ENCODE assay signal across 20 mouse cellular contexts in genomic region chr9:115422786-115423185, GRCm38 (mm10).
DNase-seq lines count a peak whose midpoint lies in the region; ATAC-seq and TF ChIP-seq lines count a peak whose summit lies in the region.
"Had no signal": no experiment of that assay in that cellular context is flagged by ENCODE, and none has a peak within 500 bp of the region (broad histone marks: within the 10 kb centered on the region; RNA-seq: fewer than 3 reads in every experiment).

No protein-coding gene starts in this region.

- ATAC-seq in kidney, postnatal 0 days (replicated peaks; ENCODE audit: low FRiP score, low read depth), result no peak
- ATAC-seq in midbrain, embryonic 11.5 days (ENCODE audit: low FRiP score), result no peak
- no peak for ATAC-seq in midbrain, embryonic 14.5 days (ENCODE audit: low FRiP score, low TSS enrichment)
- ATAC-seq: forebrain, embryonic 16.5 days had no signal

- 0 out of 2 replicates have a peak, but pooled peaks cover 3% of the 10 kb centered on the region for H3K9me3 ChIP-seq in kidney, postnatal 0 days (replicated peaks; ENCODE audit: low read length)
- H3K9me3 ChIP-seq in midbrain, embryonic 11.5 days (ENCODE audit: control insufficient read depth, low read length), result peaks cover 6% of the 10 kb centered on the region; the same call in 1 of the 2 replicates
- H3K9me3 ChIP-seq in midbrain, embryonic 14.5 days (ENCODE audit: control insufficient read depth, low read length), result peaks cover 5% of the 10 kb centered on the region; the same call in 1 of the 2 replicates
- H3K9me3 ChIP-seq: forebrain, embryonic 12.5 days had no signal

- H3K36me3 ChIP-seq in kidney, postnatal 0 days (ENCODE audit: insufficient read depth, low read length), result no peaks in the 10 kb centered on the region
- H3K36me3 ChIP-seq in midbrain, embryonic 11.5 days (ENCODE audit: control insufficient read depth, insufficient read depth, low read length), result no peaks in the 10 kb centered on the region
- H3K36me3 ChIP-seq in midbrain, embryonic 14.5 days (ENCODE audit: control insufficient read depth, insufficient read depth, low read length), result no peaks in the 10 kb centered on the region
- H3K36me3 ChIP-seq: embryonic facial prominence, embryonic 13.5 days; forebrain, embryonic 12.5 days; heart, embryonic 15.5 days; hindbrain, embryonic 10.5 days had no signal

- no peak overlapping the region for H3K27ac ChIP-seq in kidney, postnatal 0 days
- no peak overlapping the region for H3K27ac ChIP-seq in midbrain, embryonic 11.5 days (ENCODE audit: low read depth, low read length)
- no peak overlapping the region for H3K27ac ChIP-seq in midbrain, embryonic 14.5 days (replicated peaks; ENCODE audit: low read depth, low read length)
- H3K27ac ChIP-seq: embryonic facial prominence, embryonic 13.5 days; forebrain, embryonic 12.5 days; heart, adult 2 months; heart, embryonic 15.5 days; hindbrain, embryonic 10.5 days had no signal

- 43% methylated on average over 7 of the region's 7 CpGs for WGBS in kidney, postnatal 0 days
- 90% methylated on average over 7 of the region's 7 CpGs for WGBS in midbrain, embryonic 11.5 days
- 91% methylated on average over 7 of the region's 7 CpGs for WGBS in midbrain, embryonic 14.5 days

- no peak overlapping the region for H3K4me2 ChIP-seq in kidney, postnatal 0 days (ENCODE audit: low read length)
- no peak overlapping the region for H3K4me2 ChIP-seq in midbrain, embryonic 11.5 days
- no peak overlapping the region for H3K4me2 ChIP-seq in midbrain, embryonic 14.5 days (ENCODE audit: low read length)
- H3K4me2 ChIP-seq: embryonic facial prominence, embryonic 13.5 days; forebrain, embryonic 12.5 days; heart, embryonic 11.5 days; heart, embryonic 15.5 days had no signal

- no peak overlapping the region for H3K4me3 ChIP-seq in kidney, postnatal 0 days (replicated peaks; ENCODE audit: low read depth, low read length)
- no peak overlapping the region for H3K4me3 ChIP-seq in midbrain, embryonic 11.5 days (ENCODE audit: low read depth, low read length)
- H3K4me3 ChIP-seq in midbrain, embryonic 14.5 days (replicated peaks; ENCODE audit: low read depth, low read length), result no peak overlapping the region
- H3K4me3 ChIP-seq: embryonic facial prominence, embryonic 13.5 days; forebrain, embryonic 12.5 days; heart, adult 2 months; heart, embryonic 15.5 days; hindbrain, embryonic 10.5 days had no signal

- H3K9ac ChIP-seq in kidney, postnatal 0 days (ENCODE audit: low read depth, low read length), result no peak overlapping the region
- H3K9ac ChIP-seq in midbrain, embryonic 11.5 days (ENCODE audit: low read length), result no peak overlapping the region
- no peak overlapping the region for H3K9ac ChIP-seq in midbrain, embryonic 14.5 days (replicated peaks; ENCODE audit: low read length)
- H3K9ac ChIP-seq: embryonic facial prominence, embryonic 13.5 days; forebrain, embryonic 12.5 days; heart, embryonic 15.5 days had no signal

- DNase-seq in kidney, postnatal 0 days (ENCODE audit: low spot score), result peak; percentile 66
- no peak for DNase-seq in kidney, postnatal 36 days
- peak; percentile 56 for DNase-seq in midbrain, embryonic 11.5 days (ENCODE audit: low spot score, missing footprints)
- no peak for DNase-seq in midbrain, embryonic 14.5 days
- peak; percentile 60 for DNase-seq in lung, postnatal 36 days
- DNase-seq in left cerebral cortex, adult 11 months (ENCODE audit: low spot score), result no peak
- no peak for DNase-seq in heart, adult 11 months
- DNase-seq: adrenal gland, postnatal 25 days; cerebellum, adult 18-20 months; cerebellum, adult 9-11 months; cerebellum, postnatal 36 days; gastrocnemius, postnatal 10 days; heart, adult 2 months; heart, postnatal 14 days had no signal

- H3K4me1 ChIP-seq in kidney, postnatal 0 days (replicated peaks; ENCODE audit: insufficient read depth, low read length), result no peaks in the 10 kb centered on the region
- no peaks in the 10 kb centered on the region for H3K4me1 ChIP-seq in midbrain, embryonic 11.5 days (ENCODE audit: control insufficient read depth, insufficient read depth, low read length)
- no peaks in the 10 kb centered on the region for H3K4me1 ChIP-seq in midbrain, embryonic 14.5 days (ENCODE audit: control insufficient read depth, insufficient read depth, low read length)
- H3K4me1 ChIP-seq: forebrain, embryonic 12.5 days; heart, embryonic 15.5 days had no signal

- H3K27me3 ChIP-seq in kidney, postnatal 0 days (ENCODE audit: insufficient read depth, low read length), result no peaks in the 10 kb centered on the region
- no peaks in the 10 kb centered on the region for H3K27me3 ChIP-seq in midbrain, embryonic 11.5 days (ENCODE audit: control insufficient read depth, insufficient read depth, low read length)
- H3K27me3 ChIP-seq in midbrain, embryonic 14.5 days (ENCODE audit: control insufficient read depth, insufficient read depth, low read length), result no peaks in the 10 kb centered on the region
- H3K27me3 ChIP-seq: embryonic facial prominence, embryonic 13.5 days; forebrain, embryonic 12.5 days; heart, embryonic 15.5 days had no signal

- no peak for TF ChIP-seq CTCF in kidney, postnatal 0 days (IDR thresholded peaks at IDR 0.05; ENCODE audit: low read depth)

Comparison
In these comparisons a context has a peak if more than half of its experiments do, and no peak if none do; other contexts are left out.
1. DNase-seq: peak in kidney, postnatal 0 days (single experiment), midbrain, embryonic 11.5 days (single experiment) and lung, postnatal 36 days (single experiment); none in kidney, postnatal 36 days (0 of 2), midbrain, embryonic 14.5 days (single experiment), left cerebral cortex, adult 11 months (single experiment) and heart, adult 11 months (single experiment).